Mouse (Mus musculus): ENCODE data around the gene Akap13. TPM values are rescaled to one million over a fixed set of nuclear protein-coding genes. Genes with fewer than 3 reads are reported as not detected.

Gene Akap13
- polyA plus RNA-seq, 1 experiment from 2014 or later, result 12.0 TPM

DNA sequence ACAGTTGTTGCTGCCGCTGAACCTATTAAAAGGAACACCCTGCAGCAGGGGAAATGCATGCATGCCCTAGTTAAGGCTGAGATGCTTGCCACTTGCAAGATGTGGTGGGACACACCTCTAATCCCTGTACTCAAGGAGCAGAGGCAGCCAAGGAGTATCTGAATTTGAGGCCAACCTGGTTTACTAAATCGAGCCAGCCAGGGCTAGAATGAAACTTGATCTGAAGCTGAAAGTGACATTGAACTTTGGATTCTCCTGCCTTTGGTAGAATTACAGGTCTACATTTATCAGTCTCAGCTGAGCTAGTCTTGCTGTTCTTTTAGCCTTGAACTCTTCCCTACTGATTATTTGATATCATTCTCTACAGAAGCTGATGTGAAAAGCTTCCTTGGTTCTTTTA, 172.5 kb downstream of the Akap13 start:
- Histone ChIP-seq H3K36me3 (ENCODE audit: control insufficient read depth, insufficient read depth) (no peaks in the 10 kb centered on the region), H3K4me2 (ENCODE audit: low read length) (no peak overlapping the region), H3K4me3 (replicated peaks; ENCODE audit: low read length) (no peak overlapping the region), H3K4me1 (replicated peaks; ENCODE audit: control insufficient read depth, insufficient read depth, low read length) (no peaks in the 10 kb centered on the region), H3K9ac (replicated peaks; ENCODE audit: low read depth, low read length) (no peak overlapping the region), H3K27ac (ENCODE audit: low read length) (no peak overlapping the region), H3K27me3 (replicated peaks; ENCODE audit: control insufficient read depth, insufficient read depth, low read length) (no peaks in the 10 kb centered on the region), H3K9me3 (ENCODE audit: control insufficient read depth, low read length) (no peaks in the 10 kb centered on the region)
- 69% methylated on average over 2 of the region's 2 CpGs for WGBS
- no peak for ATAC-seq

DNA sequence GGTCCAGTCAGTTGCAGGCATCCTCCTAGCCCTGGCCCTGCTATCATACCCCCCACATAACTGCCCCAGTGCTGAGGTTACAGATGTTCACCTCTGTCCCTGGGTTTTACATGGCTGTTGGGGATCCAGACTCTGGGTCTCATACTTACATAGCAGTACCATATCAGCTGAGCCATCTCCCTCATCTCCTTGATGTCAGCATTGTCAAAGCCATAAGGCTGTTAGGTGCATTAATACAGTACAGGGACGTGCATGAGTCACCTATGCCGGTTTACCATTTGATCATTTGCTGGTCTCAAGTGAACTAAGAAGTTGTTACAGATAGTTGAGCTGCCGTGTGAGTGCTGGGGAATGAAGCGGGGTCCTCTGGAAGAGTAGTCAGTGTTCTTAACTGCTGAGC, 174.3 kb downstream of the Akap13 start:
- ATAC-seq, result no peak
- Histone ChIP-seq H3K4me3 (replicated peaks; ENCODE audit: low read length) (no peak overlapping the region), H3K9me3 (ENCODE audit: control insufficient read depth, low read length) (no peaks in the 10 kb centered on the region), H3K36me3 (ENCODE audit: control insufficient read depth, insufficient read depth) (no peaks in the 10 kb centered on the region), H3K4me2 (ENCODE audit: low read length) (no peak overlapping the region), H3K27me3 (replicated peaks; ENCODE audit: control insufficient read depth, insufficient read depth, low read length) (no peaks in the 10 kb centered on the region), H3K27ac (ENCODE audit: low read length) (no peak overlapping the region), H3K9ac (replicated peaks; ENCODE audit: low read depth, low read length) (no peak overlapping the region), H3K4me1 (replicated peaks; ENCODE audit: control insufficient read depth, insufficient read depth, low read length) (no peaks in the 10 kb centered on the region)
- WGBS, result 95% methylated on average over 4 of the region's 4 CpGs

DNA sequence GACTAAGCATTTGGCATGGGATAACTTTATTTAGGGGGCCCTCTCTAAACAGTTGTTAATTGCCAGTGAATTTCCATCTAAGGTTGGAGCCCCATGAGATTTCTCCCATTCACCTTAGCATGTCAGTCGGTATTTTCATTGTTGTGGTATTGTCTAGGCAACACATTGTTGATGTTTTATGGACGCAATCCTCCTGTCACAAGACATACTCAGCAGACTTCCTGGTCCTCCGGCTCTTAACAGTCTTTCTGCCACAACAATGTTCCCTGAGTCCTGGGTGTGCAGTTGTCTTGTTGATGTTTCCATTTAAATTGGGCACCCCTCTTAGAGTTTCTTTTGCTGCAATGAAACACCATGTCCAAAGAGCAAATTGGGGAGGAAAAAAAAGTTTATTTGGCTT, 177.6 kb downstream of the Akap13 start:
- Histone ChIP-seq H3K4me1 (replicated peaks; ENCODE audit: control insufficient read depth, insufficient read depth, low read length) (no peaks in the 10 kb centered on the region), H3K27me3 (replicated peaks; ENCODE audit: control insufficient read depth, insufficient read depth, low read length) (no peaks in the 10 kb centered on the region), H3K9me3 (ENCODE audit: control insufficient read depth, low read length) (no peaks in the 10 kb centered on the region), H3K9ac (replicated peaks; ENCODE audit: low read depth, low read length) (no peak overlapping the region), H3K4me3 (replicated peaks; ENCODE audit: low read length) (no peak overlapping the region), H3K27ac (ENCODE audit: low read length) (no peak overlapping the region), H3K4me2 (ENCODE audit: low read length) (no peak overlapping the region), H3K36me3 (ENCODE audit: control insufficient read depth, insufficient read depth) (no peaks in the 10 kb centered on the region)
- ATAC-seq, result no peak
- WGBS, result 76% methylated on average over 3 of the region's 3 CpGs

DNA sequence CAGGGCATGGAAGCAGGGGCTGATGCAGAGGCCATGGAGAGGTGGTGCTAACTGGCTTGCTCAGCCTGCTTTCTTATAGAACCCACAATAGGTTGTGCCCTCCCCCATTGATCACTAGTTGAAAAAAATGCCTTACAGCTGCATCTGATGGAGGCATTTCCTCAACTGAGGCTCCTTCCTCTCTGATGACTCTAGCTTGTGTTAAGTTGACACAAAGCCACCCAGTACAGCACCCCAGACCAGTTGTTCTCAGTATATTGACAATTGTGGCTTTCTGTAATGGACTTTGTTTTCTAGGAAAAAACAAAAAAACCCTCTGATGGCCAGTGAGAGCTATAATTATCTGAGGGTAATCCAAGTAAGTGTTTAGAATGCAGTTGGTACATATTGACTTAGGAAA, 178.1 kb downstream of the Akap13 start:
- Histone ChIP-seq H3K27me3 (replicated peaks; ENCODE audit: control insufficient read depth, insufficient read depth, low read length) (no peaks in the 10 kb centered on the region), H3K9ac (replicated peaks; ENCODE audit: low read depth, low read length) (no peak overlapping the region), H3K4me2 (ENCODE audit: low read length) (no peak overlapping the region), H3K36me3 (ENCODE audit: control insufficient read depth, insufficient read depth) (no peaks in the 10 kb centered on the region), H3K27ac (ENCODE audit: low read length) (no peak overlapping the region), H3K9me3 (ENCODE audit: control insufficient read depth, low read length) (no peaks in the 10 kb centered on the region), H3K4me1 (replicated peaks; ENCODE audit: control insufficient read depth, insufficient read depth, low read length) (no peaks in the 10 kb centered on the region), H3K4me3 (replicated peaks; ENCODE audit: low read length) (no peak overlapping the region)
- no peak for ATAC-seq

DNA sequence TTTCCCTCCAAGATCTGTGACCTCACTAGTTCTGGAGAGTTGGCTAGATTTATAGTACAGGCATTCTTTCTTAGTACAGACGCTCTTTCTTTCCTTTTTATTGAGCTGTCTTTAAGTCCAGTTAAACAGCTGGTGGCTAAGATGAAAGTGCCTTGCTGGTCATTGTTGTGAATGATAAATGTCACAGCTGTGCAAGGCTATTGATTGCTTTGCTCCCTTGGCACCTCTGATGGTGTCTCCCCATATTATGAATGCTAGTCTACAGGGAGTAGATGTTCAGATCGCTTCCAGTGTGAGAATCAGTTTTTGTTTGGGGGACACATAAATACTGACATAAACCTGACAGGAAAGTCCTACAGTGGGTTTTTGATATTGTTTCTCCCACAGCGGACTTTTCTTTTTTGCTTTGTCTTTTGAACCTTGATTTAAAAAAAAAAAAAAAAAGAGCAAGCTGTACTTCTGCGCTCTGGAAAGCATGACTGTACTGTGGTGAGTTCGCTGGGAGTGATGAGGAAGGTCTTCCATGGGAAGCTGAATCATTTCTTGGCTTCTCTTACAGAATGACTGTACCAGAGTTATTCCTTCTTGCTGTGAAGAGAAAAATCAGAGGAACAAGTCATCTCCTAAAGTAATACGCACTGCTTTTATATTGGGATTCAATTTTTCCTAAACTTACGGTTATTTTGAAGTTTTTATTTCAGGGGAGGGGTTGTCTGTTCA, 178.6 kb downstream of the Akap13 start:
- H3K4me2 ChIP-seq (ENCODE audit: low read length), result no peak overlapping the region
- ATAC-seq, result no peak
- no peaks in the 10 kb centered on the region for H3K27me3 ChIP-seq (replicated peaks; ENCODE audit: control insufficient read depth, insufficient read depth, low read length)
- H3K4me3 ChIP-seq (replicated peaks; ENCODE audit: low read length), result no peak overlapping the region
- H3K27ac ChIP-seq (ENCODE audit: low read length), result no peak overlapping the region
- H3K36me3 ChIP-seq (ENCODE audit: control insufficient read depth, insufficient read depth), result no peaks in the 10 kb centered on the region
- H3K9me3 ChIP-seq (ENCODE audit: control insufficient read depth, low read length), result no peaks in the 10 kb centered on the region
- no peaks in the 10 kb centered on the region for H3K4me1 ChIP-seq (replicated peaks; ENCODE audit: control insufficient read depth, insufficient read depth, low read length)
- no peak overlapping the region for H3K9ac ChIP-seq (replicated peaks; ENCODE audit: low read depth, low read length)
- 80% methylated on average over 7 of the region's 7 CpGs for WGBS

DNA sequence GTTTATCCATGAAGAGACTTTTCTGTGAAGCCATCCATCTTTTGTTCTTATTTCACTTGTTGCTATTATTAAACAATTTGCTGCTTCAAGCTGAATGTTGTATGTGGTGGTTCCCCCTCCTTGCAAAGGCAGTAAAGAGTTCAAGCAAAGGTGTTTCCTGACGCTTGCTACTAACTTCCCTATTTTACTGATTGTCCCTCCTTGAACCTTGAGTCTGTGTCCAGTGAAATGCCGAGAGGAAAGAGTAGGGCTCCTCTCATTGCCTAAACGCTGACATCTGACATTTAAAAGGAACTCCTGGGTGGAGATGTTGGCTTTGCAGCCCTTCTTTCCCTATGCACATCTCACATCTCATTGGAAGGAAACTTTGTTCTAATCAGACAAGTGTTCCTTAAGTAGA, 183.4 kb downstream of the Akap13 start:
- Histone ChIP-seq H3K4me2 (ENCODE audit: low read length) (no peak overlapping the region), H3K4me3 (replicated peaks; ENCODE audit: low read length) (no peak overlapping the region), H3K27ac (ENCODE audit: low read length) (no peak overlapping the region), H3K9me3 (ENCODE audit: control insufficient read depth, low read length) (no peaks in the 10 kb centered on the region), H3K27me3 (replicated peaks; ENCODE audit: control insufficient read depth, insufficient read depth, low read length) (no peaks in the 10 kb centered on the region), H3K9ac (replicated peaks; ENCODE audit: low read depth, low read length) (no peak overlapping the region), H3K36me3 (ENCODE audit: control insufficient read depth, insufficient read depth) (no peaks in the 10 kb centered on the region), H3K4me1 (replicated peaks; ENCODE audit: control insufficient read depth, insufficient read depth, low read length) (peaks cover 11% of the 10 kb centered on the region)
- 56% methylated on average over 3 of the region's 3 CpGs for WGBS
- no peak for ATAC-seq

DNA sequence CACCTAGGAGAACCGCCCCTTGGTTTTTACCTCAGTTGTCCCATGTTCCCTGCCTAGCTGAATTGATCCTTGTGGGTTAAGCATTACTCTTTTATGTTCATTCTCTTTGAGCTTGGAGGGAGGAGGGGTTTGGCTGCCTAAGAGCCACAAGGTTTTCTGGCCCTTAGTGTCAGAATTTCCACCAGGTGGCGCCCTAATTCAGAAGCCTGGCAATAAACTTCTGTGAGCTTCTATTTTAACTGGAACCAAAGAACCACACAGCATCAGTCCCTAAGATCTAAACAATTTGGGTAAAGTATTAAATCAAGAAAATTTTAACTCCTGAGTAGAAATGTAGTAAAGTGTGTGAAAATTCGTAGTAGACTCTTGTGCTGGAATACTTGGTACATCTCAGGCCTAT, 184.2 kb downstream of the Akap13 start:
- Histone ChIP-seq H3K27ac (ENCODE audit: low read length) (no peak overlapping the region), H3K4me2 (ENCODE audit: low read length) (no peak overlapping the region), H3K4me1 (replicated peaks; ENCODE audit: control insufficient read depth, insufficient read depth, low read length) (peaks cover 11% of the 10 kb centered on the region), H3K9ac (replicated peaks; ENCODE audit: low read depth, low read length) (no peak overlapping the region), H3K36me3 (ENCODE audit: control insufficient read depth, insufficient read depth) (no peaks in the 10 kb centered on the region), H3K4me3 (replicated peaks; ENCODE audit: low read length) (no peak overlapping the region), H3K27me3 (replicated peaks; ENCODE audit: control insufficient read depth, insufficient read depth, low read length) (no peaks in the 10 kb centered on the region), H3K9me3 (ENCODE audit: control insufficient read depth, low read length) (no peaks in the 10 kb centered on the region)
- ATAC-seq, result no peak
- 25% methylated on average over 3 of the region's 3 CpGs for WGBS

DNA sequence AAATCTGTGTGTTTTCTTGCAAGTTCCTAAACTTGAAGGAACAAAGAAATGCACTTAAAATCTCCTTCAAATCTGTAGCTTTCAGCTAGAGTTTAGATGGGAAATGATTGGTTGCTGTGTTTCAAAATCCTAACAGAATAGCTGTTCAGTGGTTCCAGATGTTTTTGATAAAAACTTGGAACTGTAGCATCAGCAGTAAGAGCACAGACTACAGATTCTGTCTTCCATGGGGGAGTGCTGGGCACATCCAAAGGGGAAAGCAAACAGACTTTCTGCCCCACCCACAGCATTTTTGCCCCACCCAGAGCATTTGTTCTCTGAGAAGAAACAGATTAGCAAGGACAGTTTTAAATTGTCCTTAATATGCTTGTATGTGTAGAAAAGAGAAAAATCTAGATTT, 184.7 kb downstream of the Akap13 start:
- Histone ChIP-seq H3K36me3 (ENCODE audit: control insufficient read depth, insufficient read depth) (no peaks in the 10 kb centered on the region), H3K9me3 (ENCODE audit: control insufficient read depth, low read length) (no peaks in the 10 kb centered on the region), H3K4me1 (replicated peaks; ENCODE audit: control insufficient read depth, insufficient read depth, low read length) (peaks cover 11% of the 10 kb centered on the region), H3K27ac (ENCODE audit: low read length) (no peak overlapping the region), H3K4me3 (replicated peaks; ENCODE audit: low read length) (no peak overlapping the region), H3K9ac (replicated peaks; ENCODE audit: low read depth, low read length) (no peak overlapping the region), H3K27me3 (replicated peaks; ENCODE audit: control insufficient read depth, insufficient read depth, low read length) (no peaks in the 10 kb centered on the region), H3K4me2 (ENCODE audit: low read length) (no peak overlapping the region)
- no peak for ATAC-seq

DNA sequence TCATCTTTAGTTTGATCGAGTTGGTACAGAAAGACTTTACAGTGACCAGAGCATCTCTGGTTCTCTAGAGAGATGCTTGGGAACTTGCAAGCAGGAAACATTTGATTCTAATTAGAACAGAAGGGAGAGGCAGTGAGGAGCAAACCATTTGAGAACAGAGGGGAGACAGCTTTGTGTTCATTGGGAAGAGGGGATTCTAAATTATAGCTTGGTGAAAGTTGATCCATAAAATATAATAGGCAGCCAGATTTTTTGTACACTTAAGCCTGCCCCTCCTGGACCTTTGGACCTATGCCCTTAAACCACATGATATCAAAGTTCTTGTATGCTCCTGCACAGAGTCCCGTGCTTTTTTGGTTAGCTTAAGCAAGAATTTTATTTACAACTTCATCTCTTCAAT, 185.3 kb downstream of the Akap13 start:
- no peaks in the 10 kb centered on the region for H3K36me3 ChIP-seq (ENCODE audit: control insufficient read depth, insufficient read depth)
- no peak overlapping the region for H3K4me2 ChIP-seq (ENCODE audit: low read length)
- no peak overlapping the region for H3K9ac ChIP-seq (replicated peaks; ENCODE audit: low read depth, low read length)
- no peak for ATAC-seq
- H3K9me3 ChIP-seq (ENCODE audit: control insufficient read depth, low read length), result no peaks in the 10 kb centered on the region
- H3K4me3 ChIP-seq (replicated peaks; ENCODE audit: low read length), result no peak overlapping the region
- no peak overlapping the region for H3K27ac ChIP-seq (ENCODE audit: low read length)
- WGBS, result 90% methylated on average over 2 of the region's 2 CpGs
- H3K4me1 ChIP-seq (replicated peaks; ENCODE audit: control insufficient read depth, insufficient read depth, low read length), result peaks cover 11% of the 10 kb centered on the region
- no peaks in the 10 kb centered on the region for H3K27me3 ChIP-seq (replicated peaks; ENCODE audit: control insufficient read depth, insufficient read depth, low read length)
